Mouse (Mus musculus) hindbrain, embryonic 16.5 days (tissue): ENCODE measurements around the gene Tmem156. TPM values are rescaled to one million over a fixed set of nuclear protein-coding genes. Genes with fewer than 3 reads are reported as not detected.

ENCODE experiments used
- ATAC-seq: fragments of 200-750 bp; cut with Nextera tagmentation; 2 replicates; pipeline ENCODE4 v1.8.0; 2017; ENCODE audit warnings: moderate TSS enrichment, moderate library complexity
- H3K27ac ChIP-seq: fragments of 300-500 bp; sonication (generic); 2 replicates; pipeline ENCODE4 v1.5.1; 2014; ENCODE audit warnings: low read depth, mild to moderate bottlenecking, control low read depth, low read length, moderate library complexity
- H3K27me3 ChIP-seq: fragments of 300-500 bp; sonication (generic); replicated peaks from 2 replicates; pipeline ENCODE4 v1.6.1; 2014; ENCODE audit warnings: low read length; ENCODE audit not compliant: control insufficient read depth, insufficient read depth
- H3K36me3 ChIP-seq: fragments of 300-500 bp; sonication (generic); 2 replicates; pipeline ENCODE4 v1.6.1; 2014; ENCODE audit warnings: mild to moderate bottlenecking, low read length, moderate library complexity, mixed read lengths; ENCODE audit not compliant: control insufficient read depth, insufficient read depth
- H3K4me1 ChIP-seq: fragments of 300-500 bp; sonication (generic); 2 replicates; pipeline ENCODE4 v1.6.1; 2014; ENCODE audit warnings: low read depth, low read length; ENCODE audit not compliant: control insufficient read depth, insufficient read depth
- H3K4me2 ChIP-seq: fragments of 300-500 bp; sonication (generic); 2 replicates; pipeline ENCODE4 v1.6.1; 2014; ENCODE audit warnings: mild to moderate bottlenecking, low read length, control low read depth, moderate library complexity
- H3K4me3 ChIP-seq: fragments of 300-500 bp; sonication (generic); 2 replicates; pipeline ENCODE4 v1.5.1; 2014; ENCODE audit warnings: mild to moderate bottlenecking, low read length, control low read depth, moderate library complexity
- H3K9ac ChIP-seq: fragments of 300-500 bp; sonication (generic); 2 replicates; pipeline ENCODE4 v1.6.1; 2014; ENCODE audit warnings: low read depth, mild to moderate bottlenecking, control low read depth, low read length, moderate library complexity
- H3K9me3 ChIP-seq: fragments of 300-500 bp; sonication (generic); 2 replicates; pipeline ENCODE4 v1.6.1; 2014; ENCODE audit warnings: mild to moderate bottlenecking, low read length, moderate library complexity; ENCODE audit not compliant: control insufficient read depth
- WGBS: fragments of 180-500 bp; shearing (Covaris S2); extraction: QIAGEN DNeasy Blood & Tissue Kit; methylation state at CpG from one replicate; pipeline ENCODE4 v1.1.7; 2014; 5-methylcytosine and 5-hydroxymethylcytosine counted together
- polyA plus RNA-seq: library from polyadenylated mRNA; unstranded; fragments of >200 nt; fragmentation: Nextera tagmentation; extraction: Ambion mirVana; gene quantifications from 2 replicates; pipeline ENCODE4 v1.2.1, GENCODE M21; 2015

Tmem156 gene
- polyA plus RNA-seq, 1 experiment from 2014 or later = not detected

- H3K27ac ChIP-seq = no peak overlapping the region
- no peak overlapping the region for H3K9ac ChIP-seq
- no peak overlapping the region for H3K4me2 ChIP-seq
- no peaks in the 10 kb centered on the region for H3K4me1 ChIP-seq
- H3K9me3 ChIP-seq = no peaks in the 10 kb centered on the region
- no peak overlapping the region for H3K4me3 ChIP-seq
- no peak for ATAC-seq
- no peaks in the 10 kb centered on the region for H3K36me3 ChIP-seq
- WGBS = 79% methylated on average over 3 of the region's 3 CpGs
- no peaks in the 10 kb centered on the region for H3K27me3 ChIP-seq
Measured at GRCm38 (mm10) chr5:65089707-65090106, 2.2 kb downstream of the Tmem156 start.

DNA sequence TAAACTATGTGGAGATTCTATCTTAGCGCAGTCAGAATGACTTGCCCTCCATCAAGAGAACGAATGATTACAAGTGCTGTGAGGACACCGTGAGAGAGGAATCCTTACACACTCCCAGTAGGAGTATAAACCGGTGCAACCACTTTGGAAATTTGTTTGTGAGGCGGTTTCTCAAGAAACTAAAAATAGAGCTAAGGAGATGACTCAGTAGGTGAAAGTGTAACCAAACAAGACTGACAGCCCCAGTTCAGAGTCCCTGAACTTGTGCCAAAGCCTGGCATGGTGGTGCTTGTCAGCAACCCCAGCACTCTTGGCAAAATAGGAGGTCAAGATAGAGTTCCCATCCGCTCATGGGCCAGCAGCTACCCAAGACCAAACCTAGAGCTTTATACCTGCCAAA, 5.4 kb downstream of the Tmem156 start:
- H3K4me2 ChIP-seq = no peak overlapping the region
- H3K36me3 ChIP-seq = no peaks in the 10 kb centered on the region
- WGBS = 88% methylated on average over 6 of the region's 6 CpGs
- H3K9ac ChIP-seq = no peak overlapping the region
- no peaks in the 10 kb centered on the region for H3K27me3 ChIP-seq
- no peak overlapping the region for H3K27ac ChIP-seq
- ATAC-seq = no peak
- no peaks in the 10 kb centered on the region for H3K4me1 ChIP-seq
- H3K4me3 ChIP-seq = no peak overlapping the region
- H3K9me3 ChIP-seq = no peaks in the 10 kb centered on the region

GRCm38 (mm10) chr5:65081836-65082235, 10.1 kb downstream of the Tmem156 start:
- WGBS = 84% methylated on average over 4 of the region's 4 CpGs

GRCm38 (mm10) chr5:65079881-65080280, 12.1 kb downstream of the Tmem156 start:
- H3K4me2 ChIP-seq = peak overlapping the region; percentile 5; the same call in 1 of the 2 replicates
- H3K4me3 ChIP-seq = peak overlapping the region; percentile 9; the same call in 1 of the 2 replicates
- H3K9ac ChIP-seq = no peak overlapping the region
- H3K4me1 ChIP-seq = no peaks in the 10 kb centered on the region
- no peaks in the 10 kb centered on the region for H3K27me3 ChIP-seq
- no peak overlapping the region for H3K27ac ChIP-seq
- ATAC-seq = no peak
- no peaks in the 10 kb centered on the region for H3K9me3 ChIP-seq
- WGBS = 70% methylated on average over 9 of the region's 9 CpGs
- no peaks in the 10 kb centered on the region for H3K36me3 ChIP-seq

More at GRCm38 (mm10) chr5:65081836-65082235, 10.1 kb downstream of the Tmem156 start:
- ATAC-seq = no peak
- Histone ChIP-seq H3K9ac (no peak overlapping the region), H3K9me3 (no peaks in the 10 kb centered on the region), H3K4me3 (no peak overlapping the region), H3K27ac (no peak overlapping the region), H3K36me3 (no peaks in the 10 kb centered on the region), H3K27me3 (no peaks in the 10 kb centered on the region), H3K4me1 (no peaks in the 10 kb centered on the region), H3K4me2 (no peak overlapping the region)

- H3K4me3 ChIP-seq = no peak overlapping the region
- H3K27me3 ChIP-seq = no peaks in the 10 kb centered on the region
- H3K36me3 ChIP-seq = no peaks in the 10 kb centered on the region
- no peak overlapping the region for H3K9ac ChIP-seq
- WGBS = 90% methylated on average over 4 of the region's 4 CpGs
- H3K27ac ChIP-seq = no peak overlapping the region
- no peaks in the 10 kb centered on the region for H3K4me1 ChIP-seq
- no peaks in the 10 kb centered on the region for H3K9me3 ChIP-seq
- ATAC-seq = no peak
- H3K4me2 ChIP-seq = no peak overlapping the region
Measured at GRCm38 (mm10) chr5:65078081-65078480, 13.9 kb downstream of the Tmem156 start.

DNA sequence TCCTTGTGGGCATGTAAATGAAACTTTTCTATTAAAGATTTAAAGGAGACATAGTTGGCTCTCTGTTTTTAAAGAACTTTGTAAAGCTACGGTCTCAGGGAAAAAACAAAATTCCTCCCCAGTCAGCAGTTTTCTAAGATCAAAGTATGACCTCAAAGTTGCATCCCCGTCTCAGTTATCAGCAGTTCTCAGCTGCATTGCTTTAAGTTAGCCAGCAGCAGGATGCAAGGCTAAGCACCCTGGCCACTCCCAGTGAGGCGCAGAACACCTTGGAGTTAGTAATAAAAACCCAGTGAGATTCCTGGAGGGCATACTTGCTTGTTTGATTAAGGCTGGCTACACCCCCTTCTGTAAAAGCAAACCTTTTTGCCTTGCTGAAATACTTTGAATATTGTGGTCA, 15.2 kb downstream of the Tmem156 start:
- H3K36me3 ChIP-seq = no peaks in the 10 kb centered on the region
- H3K9ac ChIP-seq = no peak overlapping the region
- 67% methylated on average over 3 of the region's 3 CpGs for WGBS
- H3K9me3 ChIP-seq = no peaks in the 10 kb centered on the region
- no peak for ATAC-seq
- no peak overlapping the region for H3K27ac ChIP-seq
- H3K4me3 ChIP-seq = no peak overlapping the region
- no peaks in the 10 kb centered on the region for H3K4me1 ChIP-seq
- no peaks in the 10 kb centered on the region for H3K27me3 ChIP-seq
- H3K4me2 ChIP-seq = no peak overlapping the region

DNA sequence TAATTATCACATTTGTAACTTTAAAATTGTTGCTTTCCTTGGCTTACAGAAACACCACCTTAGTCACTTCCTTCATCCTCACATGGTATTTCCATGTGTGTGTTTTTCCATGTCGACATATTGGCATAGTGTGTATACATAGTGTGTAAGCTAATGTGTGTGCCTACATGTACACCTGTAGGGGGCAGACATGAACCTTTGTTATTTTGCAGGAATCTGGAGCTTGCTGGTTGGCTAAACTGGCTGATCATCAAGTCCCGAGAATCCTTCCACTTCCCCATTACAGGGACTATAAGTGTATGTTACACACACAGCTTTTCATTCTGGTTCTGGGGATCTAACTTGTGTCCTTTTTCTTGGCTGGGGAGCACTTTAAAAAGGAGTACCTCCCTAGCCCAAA, 15.8 kb downstream of the Tmem156 start:
- ATAC-seq = no peak
- Histone ChIP-seq H3K4me1 (no peaks in the 10 kb centered on the region), H3K27ac (no peak overlapping the region), H3K36me3 (no peaks in the 10 kb centered on the region), H3K27me3 (no peaks in the 10 kb centered on the region), H3K4me2 (no peak overlapping the region), H3K4me3 (no peak overlapping the region), H3K9me3 (no peaks in the 10 kb centered on the region), H3K9ac (no peak overlapping the region)
- 77% methylated on average over 2 of the region's 2 CpGs for WGBS

GRCm38 (mm10) chr5:65074693-65075092, 17.2 kb downstream of the Tmem156 start:
- Histone ChIP-seq H3K36me3 (no peaks in the 10 kb centered on the region), H3K4me2 (no peak overlapping the region)
- 74% methylated on average over 7 of the region's 7 CpGs for WGBS

DNA sequence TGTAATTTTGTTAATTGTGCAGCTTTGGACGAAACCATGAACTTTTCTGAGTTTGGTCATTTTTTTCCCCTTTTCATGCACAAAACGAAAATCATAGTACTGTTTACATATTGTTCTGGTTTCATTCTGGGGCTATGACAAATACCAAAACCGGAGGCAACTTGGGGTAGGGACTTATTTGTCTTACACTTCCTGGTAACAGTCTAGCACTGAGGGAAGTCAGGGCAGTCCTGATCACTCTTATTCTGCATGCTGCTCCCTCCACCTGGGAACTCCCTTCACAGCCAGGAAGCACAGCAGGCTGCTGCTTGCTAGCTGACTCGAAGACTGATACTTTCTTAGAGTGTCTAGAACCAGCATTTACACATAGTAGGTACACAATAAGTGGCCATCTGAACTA, 18.7 kb downstream of the Tmem156 start:
- no peak overlapping the region for H3K27ac ChIP-seq
- no peak overlapping the region for H3K9ac ChIP-seq
- no peaks in the 10 kb centered on the region for H3K4me1 ChIP-seq
- ATAC-seq = no peak
- H3K9me3 ChIP-seq = no peaks in the 10 kb centered on the region
- H3K27me3 ChIP-seq = no peaks in the 10 kb centered on the region
- H3K4me2 ChIP-seq = no peak overlapping the region
- H3K4me3 ChIP-seq = no peak overlapping the region
- no peaks in the 10 kb centered on the region for H3K36me3 ChIP-seq
- 74% methylated on average over 4 of the region's 4 CpGs for WGBS

More at GRCm38 (mm10) chr5:65074693-65075092, 17.2 kb downstream of the Tmem156 start:
- no peaks in the 10 kb centered on the region for H3K9me3 ChIP-seq
- no peak for ATAC-seq
- H3K4me3 ChIP-seq = no peak overlapping the region
- H3K4me1 ChIP-seq = no peaks in the 10 kb centered on the region
- H3K27me3 ChIP-seq = no peaks in the 10 kb centered on the region
- no peak overlapping the region for H3K9ac ChIP-seq
- H3K27ac ChIP-seq = no peak overlapping the region

DNA sequence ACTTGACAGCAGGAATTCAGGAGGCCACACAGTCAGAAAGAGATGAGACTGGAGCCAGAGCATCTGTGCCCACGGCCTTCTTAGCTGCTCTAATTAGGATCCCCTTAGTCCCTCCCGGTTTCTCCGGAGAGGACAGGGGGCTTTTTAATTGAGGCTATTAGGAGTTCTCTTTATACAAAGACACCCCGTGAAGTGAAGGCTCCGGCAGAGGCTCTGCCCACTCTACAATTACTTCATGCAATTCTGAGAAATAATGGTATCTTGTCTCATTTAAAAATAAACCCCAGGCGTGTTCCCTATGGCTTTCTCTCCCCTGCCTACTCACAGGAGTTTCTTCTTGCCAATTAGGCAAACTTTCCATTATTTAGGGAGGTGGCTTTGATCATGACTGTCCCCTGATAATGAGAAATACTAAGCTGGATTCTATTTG, 20.2 kb downstream of the Tmem156 start:
- Histone ChIP-seq H3K4me1 (no peaks in the 10 kb centered on the region), H3K4me3 (no peak overlapping the region), H3K9ac (no peak overlapping the region; the same call in 1 of the 2 replicates), H3K36me3 (no peaks in the 10 kb centered on the region), H3K27me3 (no peaks in the 10 kb centered on the region), H3K9me3 (no peaks in the 10 kb centered on the region), H3K27ac (no peak overlapping the region), H3K4me2 (no peak overlapping the region)
- 18% methylated on average over 6 of the region's 6 CpGs for WGBS
- ATAC-seq = peak; percentile 60; the same call in 1 of the 2 replicates
